Mouse (Mus musculus): Measurements from ENCODE around the gene Gm2000. TPM values are rescaled to one million over a fixed set of nuclear protein-coding genes. Genes with fewer than 3 reads are reported as not detected.

Gene Gm2000
- 206 TPM for polyA plus RNA-seq (2015; fragmentation: Illumina TruSeq; extraction: RNeasy Lipid Tissue Mini Kit (QIAGEN cat#74804); ENCODE audit: insufficient read depth, low replicate concordance)

DNA sequence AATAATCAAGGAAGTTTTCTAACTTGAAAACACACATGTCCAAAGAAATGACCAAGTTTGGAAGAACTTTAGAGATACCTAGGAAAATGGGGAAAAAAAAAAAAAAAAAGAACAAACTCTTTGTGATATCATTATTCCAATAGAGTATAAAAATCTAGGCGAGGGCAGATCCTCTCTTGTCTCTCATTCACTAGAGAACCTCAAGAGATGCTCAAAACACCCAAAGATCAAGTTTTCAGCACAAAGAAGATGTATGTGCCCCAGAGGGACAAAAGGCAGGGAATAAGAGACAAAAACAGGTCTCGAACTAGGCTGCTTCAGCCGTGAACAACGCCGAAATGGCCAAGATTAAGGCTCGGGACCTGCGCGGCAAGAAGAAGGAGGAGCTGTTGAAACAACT lies at the start of gene Gm2000:
Gm2000 (plus strand) TSS at position 301 of the 400 bp plus-strand sequence.

Other genes starting within 250 kb of the Gm2000 start
- gene Fam163a, start 161.0 kb upstream of the Gm2000 start, polyA plus RNA-seq (2015; fragmentation: Illumina TruSeq; extraction: RNeasy Lipid Tissue Mini Kit (QIAGEN cat#74804); ENCODE audit: insufficient read depth, low replicate concordance): not detected
- not detected for gene Tdrd5, start 62.4 kb upstream of the Gm2000 start, polyA plus RNA-seq (2015; fragmentation: Illumina TruSeq; extraction: RNeasy Lipid Tissue Mini Kit (QIAGEN cat#74804); ENCODE audit: insufficient read depth, low replicate concordance)
- gene Nphs2, start 55.3 kb upstream of the Gm2000 start, polyA plus RNA-seq (2015; fragmentation: Illumina TruSeq; extraction: RNeasy Lipid Tissue Mini Kit (QIAGEN cat#74804); ENCODE audit: insufficient read depth, low replicate concordance): not detected
- 1.5 TPM for gene Axdnd1, start 55.1 kb downstream of the Gm2000 start, polyA plus RNA-seq (2015; fragmentation: Illumina TruSeq; extraction: RNeasy Lipid Tissue Mini Kit (QIAGEN cat#74804); ENCODE audit: insufficient read depth, low replicate concordance)
- gene Soat1, start 108.3 kb downstream of the Gm2000 start, polyA plus RNA-seq (2015; fragmentation: Illumina TruSeq; extraction: RNeasy Lipid Tissue Mini Kit (QIAGEN cat#74804); ENCODE audit: insufficient read depth, low replicate concordance): 66.3 TPM
- 4.5 TPM for gene Gm10031, start 158.0 kb downstream of the Gm2000 start, polyA plus RNA-seq (2015; fragmentation: Illumina TruSeq; extraction: RNeasy Lipid Tissue Mini Kit (QIAGEN cat#74804); ENCODE audit: insufficient read depth, low replicate concordance)
- 24.6 TPM for gene Abl2, start 192.7 kb downstream of the Gm2000 start, polyA plus RNA-seq (2015; fragmentation: Illumina TruSeq; extraction: RNeasy Lipid Tissue Mini Kit (QIAGEN cat#74804); ENCODE audit: insufficient read depth, low replicate concordance)

Data from spleen, adult 10 weeks (tissue).